Mouse (Mus musculus) MEL-GATA-1-ER (cell line): Measurements from ENCODE around the gene Smtnl2.
A peak's percentile ranks its signal among the peaks of the same experiment; 100 is the strongest.

Source experiments
- DNase-seq: peaks from one replicate; pipeline ENCODE4 v3.0.0-alpha.2; 2012; ENCODE audit warnings: low read depth; ENCODE audit errors: extremely low read depth

Gene Smtnl2

GRCm38 (mm10) chr11:72426884-72427283, 15.4 kb upstream of the Smtnl2 start:
- DNase-seq = no peak

- no peak for DNase-seq
Measured at GRCm38 (mm10) chr11:72425201-72425600, 13.7 kb upstream of the Smtnl2 start.

DNA sequence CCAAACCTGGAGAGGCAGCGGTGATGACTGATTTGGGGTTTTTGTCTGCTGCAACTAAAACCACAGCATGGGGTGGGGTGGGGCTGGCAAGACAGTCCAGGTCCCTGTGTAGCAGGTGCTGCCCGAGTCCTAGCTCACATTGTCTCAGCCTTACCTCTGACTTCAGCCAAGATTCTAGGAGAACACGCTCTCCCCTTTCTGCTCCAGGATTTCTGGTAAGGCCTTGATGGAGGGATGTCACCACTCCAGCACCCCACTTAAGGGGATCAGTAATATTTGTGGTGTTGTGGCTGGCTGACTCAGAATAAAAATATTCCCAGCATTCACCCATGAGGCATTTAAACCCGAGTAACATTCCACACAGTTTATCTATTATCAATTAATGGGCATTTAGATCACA, 12.2 kb upstream of the Smtnl2 start:
- no peak for DNase-seq

- no peak for DNase-seq
Measured at GRCm38 (mm10) chr11:72421518-72422278, 10.2 kb upstream of the Smtnl2 start.

DNA sequence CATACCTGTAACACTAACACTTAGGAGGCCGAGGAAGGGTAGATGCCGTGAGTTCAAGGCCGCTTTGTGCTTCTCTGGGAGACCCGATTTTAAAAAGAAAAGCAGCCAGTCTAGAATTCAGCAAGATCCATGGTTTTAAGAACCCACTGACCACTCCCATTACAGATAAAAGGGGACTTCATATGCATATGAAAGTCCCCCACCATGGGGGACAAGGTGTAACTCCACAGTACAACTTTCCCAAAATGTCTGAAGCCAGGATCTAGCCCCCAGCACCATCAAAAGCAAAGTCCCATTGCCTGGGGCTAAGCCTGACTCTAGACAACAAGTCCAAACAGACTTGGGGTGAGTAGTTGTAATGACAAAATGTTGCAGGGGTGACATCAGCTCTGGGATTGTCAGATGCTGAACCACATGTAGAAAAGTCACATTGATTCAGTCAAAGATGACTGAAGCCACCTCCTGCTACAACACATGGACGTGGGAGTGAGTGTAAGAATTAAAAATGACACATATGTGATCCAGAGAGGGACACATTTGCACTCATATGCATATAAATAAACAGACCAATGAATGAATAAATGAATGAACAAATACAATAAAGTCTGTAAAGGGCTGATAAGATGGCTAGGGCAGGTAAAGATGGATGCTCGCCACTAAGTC, 9.1 kb upstream of the Smtnl2 start:
- no peak for DNase-seq

DNA sequence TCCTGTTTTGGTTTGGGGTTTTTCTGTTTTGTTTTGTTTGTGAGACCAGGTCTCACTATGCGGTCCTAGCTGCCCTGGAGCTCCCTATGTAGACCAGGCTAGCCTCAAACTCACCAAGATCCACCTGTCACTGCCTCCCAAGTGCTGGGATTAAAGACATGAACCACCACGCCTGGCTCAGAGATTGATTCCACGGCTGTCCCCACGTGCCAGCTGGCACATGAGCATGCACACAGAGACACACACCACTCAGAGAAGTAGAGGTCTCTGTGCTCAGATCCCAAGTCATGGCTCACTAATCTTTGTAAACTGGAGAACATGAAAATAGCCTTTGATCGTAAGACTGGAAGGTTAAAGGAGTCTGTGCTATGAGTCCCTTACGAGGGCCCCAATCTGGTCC, 7.5 kb upstream of the Smtnl2 start:
- no peak for DNase-seq

DNA sequence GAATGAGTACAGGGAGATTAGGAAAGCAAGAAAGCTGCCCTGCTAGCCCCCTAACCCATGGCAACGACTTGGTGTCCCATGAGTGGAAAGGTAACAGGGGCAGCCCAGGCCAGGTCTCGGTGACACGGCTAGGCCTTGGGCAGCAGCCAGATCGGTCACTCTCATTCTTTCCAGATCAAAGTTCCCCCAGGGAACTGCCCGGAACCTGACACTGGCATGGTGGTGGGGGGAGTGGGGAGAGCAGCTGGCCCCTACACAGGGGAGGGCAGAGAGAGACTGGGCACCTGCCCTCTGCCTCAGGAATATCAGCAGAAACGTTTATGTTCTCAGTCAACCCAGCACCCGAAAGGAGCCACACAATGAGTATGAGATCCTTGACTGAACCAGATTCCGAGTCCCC, 6.7 kb upstream of the Smtnl2 start:
- DNase-seq = no peak

DNA sequence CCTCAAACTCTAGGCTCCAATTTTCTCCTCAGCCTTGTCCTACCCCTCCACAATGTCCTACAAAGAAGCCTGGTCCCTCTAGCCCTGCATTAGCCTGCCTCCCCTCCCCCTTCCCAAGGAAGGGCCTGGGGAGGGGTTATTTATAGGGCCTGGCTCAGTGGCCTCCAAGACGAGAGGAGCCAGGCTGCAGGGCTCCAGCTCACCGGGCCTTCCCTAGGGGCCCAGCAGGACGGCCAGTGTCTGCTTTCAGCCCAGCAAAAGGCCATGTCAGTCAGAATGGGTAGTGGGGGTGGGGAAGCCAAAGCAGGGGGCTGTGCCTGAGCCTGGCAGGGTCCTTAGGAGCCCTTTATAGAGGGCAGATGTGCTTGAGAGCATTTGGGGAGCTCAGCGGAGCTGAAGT, 5.9 kb upstream of the Smtnl2 start:
- DNase-seq = no peak

DNA sequence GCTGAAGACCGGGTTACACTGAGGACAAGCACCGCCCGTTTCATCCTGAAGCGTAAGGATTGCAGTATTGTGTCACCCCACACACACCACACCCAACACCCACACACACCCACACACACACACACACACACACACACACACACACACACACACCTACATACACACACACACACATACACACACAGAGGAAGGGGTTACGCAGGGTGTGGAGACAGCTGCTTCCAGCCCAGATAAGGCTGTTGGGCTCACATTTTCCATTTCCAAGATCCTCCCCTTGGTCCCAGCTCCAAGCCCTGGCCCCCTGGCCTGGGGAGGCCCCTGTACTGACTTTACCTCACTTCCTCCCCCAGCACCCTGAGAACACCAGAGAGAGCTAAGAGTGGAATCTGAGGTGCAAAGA, 5.2 kb upstream of the Smtnl2 start:
- DNase-seq = no peak

- DNase-seq = peak; percentile 67
Measured at GRCm38 (mm10) chr11:72415155-72415554, 3.6 kb upstream of the Smtnl2 start.

DNA sequence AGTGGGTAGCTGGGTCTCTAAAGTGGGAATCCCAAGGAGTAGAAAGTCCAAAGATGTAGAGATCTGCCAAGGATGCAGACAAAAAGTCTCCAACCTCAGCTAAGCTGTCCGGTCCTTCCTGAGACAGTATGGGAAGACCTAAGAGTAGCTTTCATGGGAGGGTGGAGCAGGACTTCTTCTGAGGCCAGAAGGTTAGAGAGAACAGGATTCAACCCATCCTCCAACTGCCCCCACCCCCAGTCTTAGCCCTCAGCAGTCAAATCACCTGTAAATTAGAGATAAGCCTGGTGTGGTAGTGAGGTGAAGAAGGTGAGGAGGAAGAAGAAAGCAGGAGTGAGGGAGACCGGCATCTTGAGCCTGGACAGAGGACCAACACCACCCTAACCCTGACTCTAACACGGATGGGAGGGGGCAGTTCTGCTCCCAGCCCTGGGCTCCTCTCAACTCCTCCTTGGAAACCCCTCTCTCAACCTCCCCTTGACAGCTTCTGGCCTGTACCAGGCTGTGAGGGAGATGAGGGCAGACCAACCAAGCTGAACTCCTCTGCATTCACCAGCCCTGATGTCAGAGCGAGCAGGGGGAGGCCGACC, 2.2 kb upstream of the Smtnl2 start:
- DNase-seq = no peak

DNA sequence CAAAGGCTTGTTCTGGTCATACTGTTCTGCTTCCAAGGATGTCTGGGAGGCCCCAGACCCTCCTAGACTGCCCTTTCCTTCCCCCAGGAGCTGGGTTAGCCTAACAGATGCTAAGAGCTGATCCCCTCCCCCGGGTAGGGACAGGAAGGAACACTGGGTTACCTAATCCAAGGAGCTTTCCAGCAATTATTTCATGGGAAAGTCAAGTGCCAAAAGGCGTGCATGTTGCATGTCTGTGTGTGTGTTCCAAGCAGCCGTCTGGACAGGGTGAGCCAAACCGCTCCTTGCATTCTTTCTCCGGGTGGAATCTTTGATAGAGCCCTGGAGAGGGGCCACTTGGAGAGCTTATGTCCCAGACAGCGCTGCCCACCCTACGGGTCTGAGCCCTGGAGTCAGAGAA, 1.5 kb upstream of the Smtnl2 start:
- no peak for DNase-seq

GRCm38 (mm10) chr11:72411945-72412344, 432 bp upstream of the Smtnl2 start:
- DNase-seq = no peak

DNA sequence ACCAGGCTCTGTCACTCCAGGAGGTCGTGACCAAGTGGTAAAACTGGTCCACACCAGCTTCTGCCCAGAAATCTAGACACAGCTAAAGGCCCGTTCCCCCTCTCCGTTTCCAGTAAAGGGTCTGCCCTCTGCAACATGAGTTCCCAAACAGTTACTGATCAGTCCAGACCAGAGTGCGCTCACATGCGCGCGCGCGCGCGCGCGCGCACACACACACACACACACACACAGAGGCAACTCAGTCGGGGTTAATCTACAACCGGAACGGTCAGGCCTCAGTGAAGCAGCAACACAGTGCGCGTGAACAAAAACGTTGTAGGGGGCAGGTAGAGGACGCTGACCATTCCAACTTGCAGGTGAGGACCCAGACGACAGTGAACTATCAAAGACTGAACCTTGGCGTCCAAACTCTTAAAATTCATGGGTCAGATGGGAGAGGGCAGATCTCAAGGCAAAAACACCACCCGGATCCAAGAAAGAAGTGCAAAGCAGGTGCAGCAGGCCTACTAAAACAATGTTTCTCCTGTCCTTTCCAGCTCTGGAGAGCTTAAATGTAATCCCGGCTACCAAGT, 906 bp downstream of the Smtnl2 start:
- no peak for DNase-seq

DNA sequence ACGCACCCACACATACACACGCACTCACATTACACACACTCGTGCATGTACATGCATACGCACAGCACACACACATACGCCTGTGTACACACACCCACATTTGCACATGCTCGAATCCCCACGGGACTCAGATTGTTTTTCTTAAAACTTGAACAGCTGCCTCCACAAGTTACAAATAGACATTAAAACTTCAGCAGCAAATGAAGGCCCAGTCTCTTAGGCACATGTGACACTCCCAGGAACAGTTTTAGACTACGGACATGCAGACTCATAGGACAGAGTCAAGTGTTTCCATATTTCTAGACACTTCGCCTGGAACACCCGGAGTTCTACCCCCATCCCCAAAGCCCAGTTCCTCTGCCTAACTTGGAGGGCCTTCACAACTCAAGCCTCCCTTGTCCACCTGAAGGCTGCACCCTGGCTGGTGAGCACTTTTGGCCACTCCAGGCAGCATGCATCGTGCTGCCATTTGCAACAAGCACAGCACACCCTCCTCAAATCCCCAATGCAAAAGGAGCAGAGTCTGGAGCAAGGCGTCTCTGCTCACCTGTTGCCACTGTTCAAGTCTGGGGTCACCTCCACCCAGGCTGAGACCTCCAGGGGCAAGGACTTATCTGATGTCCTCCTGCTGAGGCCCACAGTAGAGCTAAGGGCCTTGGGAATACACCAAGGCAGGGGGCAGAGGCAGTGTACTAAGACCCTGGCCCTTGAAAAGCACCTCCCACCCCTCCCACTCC, 1.7 kb downstream of the Smtnl2 start:
- DNase-seq = no peak

- DNase-seq = no peak
Measured at GRCm38 (mm10) chr11:72408451-72409170, 2.9 kb downstream of the Smtnl2 start.

- no peak for DNase-seq
Measured at GRCm38 (mm10) chr11:72407574-72407973, 3.9 kb downstream of the Smtnl2 start.

DNA sequence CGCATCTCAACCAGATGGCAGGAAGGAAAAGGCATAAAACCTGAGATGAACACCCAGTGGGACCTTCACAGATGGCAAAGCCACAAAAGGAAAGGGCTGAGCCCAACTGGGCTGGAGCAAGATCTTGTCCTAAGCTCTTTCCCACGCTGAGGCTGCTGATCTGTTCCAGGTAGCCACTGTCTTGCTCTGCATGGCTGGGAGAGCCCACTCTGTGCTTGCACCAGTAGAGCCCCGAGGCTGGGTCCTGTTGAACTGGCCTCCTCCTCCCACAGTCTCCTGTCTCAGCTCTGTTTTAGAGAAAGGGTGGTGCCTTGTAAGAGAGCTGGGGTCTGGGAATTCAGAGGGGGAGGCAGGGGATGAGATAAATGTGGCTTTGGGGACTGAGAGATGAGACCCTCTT, 4.4 kb downstream of the Smtnl2 start:
- no peak for DNase-seq

GRCm38 (mm10) chr11:72406079-72406675, 5.3 kb downstream of the Smtnl2 start:
- DNase-seq = no peak

DNA sequence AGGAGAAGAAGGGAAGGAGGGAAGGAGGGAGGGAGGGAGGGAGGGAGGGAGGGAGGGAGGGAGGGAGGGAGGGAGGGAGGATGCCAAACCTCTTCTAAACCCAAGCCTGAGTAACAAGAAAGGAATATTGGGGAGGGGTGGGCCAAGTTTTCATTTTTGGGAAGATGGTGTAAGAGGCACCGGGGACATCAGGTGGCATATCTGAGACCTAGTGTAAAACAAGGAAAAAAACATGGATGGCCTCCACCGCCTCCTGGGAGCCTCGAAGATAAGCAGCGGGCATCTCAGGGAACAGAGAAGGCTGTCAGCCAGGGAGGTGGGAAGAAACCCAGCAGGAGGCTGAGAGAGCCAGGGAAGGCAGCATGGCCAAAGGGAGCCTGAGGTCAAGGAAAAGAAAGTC, 6.0 kb downstream of the Smtnl2 start:
- DNase-seq = no peak

DNA sequence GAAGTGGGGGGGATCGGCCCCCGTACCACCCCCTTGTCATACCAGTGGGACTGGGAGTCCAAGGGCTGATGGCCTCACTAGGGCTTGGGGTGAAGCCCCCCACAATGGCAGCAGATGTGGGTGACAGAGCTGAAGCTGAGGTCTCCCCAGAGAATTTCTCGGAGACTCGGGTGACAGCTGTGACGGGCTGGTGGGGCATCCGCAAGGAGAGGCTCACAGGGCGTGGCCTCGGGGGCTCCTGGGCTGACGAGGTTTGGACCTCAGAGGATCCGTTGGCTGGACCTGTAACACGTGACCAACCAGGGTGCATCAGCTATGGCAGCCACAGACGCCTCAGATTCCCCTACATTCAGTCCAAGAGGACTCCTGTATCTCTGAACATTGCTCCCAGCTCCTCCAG, 8.5 kb downstream of the Smtnl2 start:
- DNase-seq = no peak
